Mouse (Mus musculus) spleen, adult 2 months (tissue): Measurements from ENCODE around the gene Rai1. TPM values are rescaled to one million over a fixed set of nuclear protein-coding genes. Genes with fewer than 3 reads are reported as not detected.

Experiments
- DNase-seq, 2 experiments: peaks; one replicate each; pipeline versions ENCODE4 v3.0.0 to v3.0.0-alpha.2; 2012 to 2021; ENCODE audit warnings: low spot score in 2 of 2, low read depth in 1 of 2
- H3K27ac ChIP-seq: fragments of 200-500 bp; 2 replicates; pipeline ENCODE4 v1.5.1; 2012; ENCODE audit warnings: low read length, inconsistent platforms; ENCODE audit not compliant: insufficient read depth
- H3K27me3 ChIP-seq: fragments of 200-500 bp; 2 replicates; pipeline ENCODE4 v1.6.1; 2012; ENCODE audit warnings: mild to moderate bottlenecking, moderate library complexity, low read length, inconsistent platforms; ENCODE audit not compliant: control insufficient read depth, insufficient read depth
- H3K36me3 ChIP-seq: fragments of 200-500 bp; 2 replicates; pipeline ENCODE4 v1.6.1; 2012; ENCODE audit warnings: mild to moderate bottlenecking, low read length, inconsistent platforms; ENCODE audit not compliant: control insufficient read depth, insufficient read depth
- H3K4me1 ChIP-seq: fragments of 200-500 bp; 2 replicates; pipeline ENCODE4 v1.6.1; 2011; ENCODE audit warnings: inconsistent platforms; ENCODE audit not compliant: control insufficient read depth, insufficient read depth, insufficient read length
- H3K4me3 ChIP-seq: fragments of 200-500 bp; 2 replicates; pipeline ENCODE4 v1.5.1; 2011; ENCODE audit warnings: mild to moderate bottlenecking, inconsistent platforms; ENCODE audit not compliant: insufficient read depth, insufficient read length; ENCODE audit errors: extremely low read depth
- CTCF ChIP-seq: fragments of 200-500 bp; IDR thresholded peaks from 2 replicates; pipeline ENCODE4 v1.5.1; 2011; ENCODE audit warnings: mild to moderate bottlenecking, inconsistent platforms; ENCODE audit not compliant: insufficient read depth, insufficient read length, insufficient replicate concordance; ENCODE audit errors: extremely low read depth
- POLR2A ChIP-seq: fragments of 200-500 bp; IDR thresholded peaks from 2 replicates; pipeline ENCODE4 v1.6.1; 2011; ENCODE audit warnings: low read depth, low read length, inconsistent platforms
- WGBS: fragments of 180-500 bp; shearing (Covaris S2); methylation state at CpG from one replicate; pipeline ENCODE4 v1.1.7; 2018; 5-methylcytosine and 5-hydroxymethylcytosine counted together
- polyA plus RNA-seq: library from polyadenylated mRNA; depleted of rRNA; stranded (reverse); fragments of >200 nt; gene quantifications from 2 replicates; pipeline ENCODE4 v1.2.3, GENCODE M21; 2012

The Rai1 gene
- polyA plus RNA-seq, 1 experiment, result 36.0 TPM

GRCm38 (mm10) chr11:60192534-60192933 lies 87.7 kb downstream of the Rai1 start:
- Histone ChIP-seq H3K36me3 (peaks cover 11% of the 10 kb centered on the region), H3K4me3 (no peak overlapping the region), H3K27ac (0 out of 2 replicates have a peak overlapping the region, but pooled peaks have one; percentile 8), H3K27me3 (no peaks in the 10 kb centered on the region), H3K4me1 (peaks cover 12% of the 10 kb centered on the region; the same call in 1 of the 2 replicates)
- TF ChIP-seq POLR2A (no peak), CTCF (no peak)
- WGBS, result 39% methylated on average over 6 of the region's 6 CpGs
- no peak for DNase-seq

GRCm38 (mm10) chr11:60193556-60193955 lies 88.7 kb downstream of the Rai1 start:
- Histone ChIP-seq H3K27ac (no peak overlapping the region), H3K36me3 (peaks cover 12% of the 10 kb centered on the region), H3K27me3 (no peaks in the 10 kb centered on the region), H3K4me1 (peaks cover 12% of the 10 kb centered on the region; the same call in 1 of the 2 replicates), H3K4me3 (no peak overlapping the region)
- no peak for DNase-seq
- TF ChIP-seq POLR2A, result no peak
- TF ChIP-seq CTCF, result no peak
- WGBS, result 82% methylated on average over 4 of the region's 4 CpGs

- no peak for DNase-seq
- Histone ChIP-seq H3K4me3 (no peak overlapping the region), H3K27me3 (no peaks in the 10 kb centered on the region), H3K27ac (no peak overlapping the region), H3K36me3 (peaks cover 14% of the 10 kb centered on the region), H3K4me1 (peaks cover 10% of the 10 kb centered on the region)
- TF ChIP-seq POLR2A, result no peak
- no peak for TF ChIP-seq CTCF
Measured at GRCm38 (mm10) chr11:60195108-60195507, 90.3 kb downstream of the Rai1 start.

- Histone ChIP-seq H3K36me3 (peaks cover 23% of the 10 kb centered on the region), H3K27ac (no peak overlapping the region), H3K27me3 (no peaks in the 10 kb centered on the region), H3K4me3 (no peak overlapping the region), H3K4me1 (peaks cover 10% of the 10 kb centered on the region)
- DNase-seq, result no peak
- no peak for TF ChIP-seq POLR2A
- WGBS, result 92% methylated on average over 5 of the region's 5 CpGs
Measured at GRCm38 (mm10) chr11:60196344-60196743, 91.5 kb downstream of the Rai1 start.

- no peaks in the 10 kb centered on the region; the same call in 1 of the 2 replicates for H3K4me1 ChIP-seq
- TF ChIP-seq POLR2A (no peak), CTCF (no peak)
- no peak overlapping the region for H3K4me3 ChIP-seq
- H3K36me3 ChIP-seq, result peaks cover 36% of the 10 kb centered on the region
- H3K27ac ChIP-seq, result no peak overlapping the region
- H3K27me3 ChIP-seq, result no peaks in the 10 kb centered on the region
- WGBS, result 91% methylated on average over 24 of the region's 24 CpGs
- no peak for DNase-seq
Measured at GRCm38 (mm10) chr11:60197998-60198619, 93.3 kb downstream of the Rai1 start.

GRCm38 (mm10) chr11:60198651-60199050 lies 93.8 kb downstream of the Rai1 start:
- TF ChIP-seq POLR2A (no peak), CTCF (no peak)
- no peak for DNase-seq
- WGBS, result 92% methylated on average over 12 of the region's 12 CpGs
- Histone ChIP-seq H3K4me3 (no peak overlapping the region), H3K27me3 (no peaks in the 10 kb centered on the region), H3K36me3 (peaks cover 38% of the 10 kb centered on the region), H3K4me1 (no peaks in the 10 kb centered on the region; the same call in 1 of the 2 replicates), H3K27ac (no peak overlapping the region)

GRCm38 (mm10) chr11:60199702-60200184 lies 94.9 kb downstream of the Rai1 start:
- TF ChIP-seq POLR2A (no peak), CTCF (peak; percentile 94)
- Histone ChIP-seq H3K36me3 (peaks cover 46% of the 10 kb centered on the region), H3K4me1 (no peaks in the 10 kb centered on the region; the same call in 1 of the 2 replicates), H3K4me3 (no peak overlapping the region), H3K27me3 (no peaks in the 10 kb centered on the region), H3K27ac (no peak overlapping the region)
- DNase-seq, result peak in 1 of 2 experiments; percentile 88
- WGBS, result 30% methylated on average over 18 of the region's 18 CpGs
